Mouse (Mus musculus) neutrophil, adult 5-6 weeks (primary cell): Measurements from ENCODE around the gene Sgms1. TPM values are rescaled to one million over a fixed set of nuclear protein-coding genes. Genes with fewer than 3 reads are reported as not detected.

Experiments used
- ATAC-seq: fragments of 151-379, 151-347 bp; 2 replicates; pipeline ENCODE4 v1.8.0; 2017; ENCODE audit warnings: mild to moderate bottlenecking, moderate TSS enrichment; ENCODE audit not compliant: insufficient number of reproducible peaks, poor library complexity, low FRiP score, severe bottlenecking; ENCODE audit errors: extremely low read depth
- total RNA-seq: library from RNA; stranded (forward); fragments of 200-1000 nt; gene quantifications from 2 replicates; pipeline ENCODE4 v1.2.3, GENCODE M21; 2017

Sgms1 gene
- total RNA-seq, 1 experiment from 2014 or later, result 198 TPM

DNA sequence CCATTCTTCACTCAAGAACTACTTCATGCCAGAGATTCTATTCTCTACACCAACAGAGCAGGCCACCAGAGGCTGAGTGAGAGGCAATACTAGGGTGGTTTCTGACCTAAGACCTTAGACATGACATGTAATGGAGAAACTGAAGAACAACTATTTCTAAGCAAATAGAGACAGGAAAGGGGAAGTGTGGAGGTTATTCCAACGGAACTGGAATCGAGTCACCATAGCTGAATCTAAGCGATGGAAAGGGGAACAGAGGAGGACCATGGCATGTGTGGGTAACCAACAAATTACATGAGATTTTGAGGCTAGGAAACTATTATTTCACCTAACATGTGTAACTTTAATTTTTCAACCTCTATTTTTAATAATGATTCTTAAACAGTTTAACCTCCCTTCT, 78.5 kb downstream of the Sgms1 start:
- ATAC-seq, result no peak

DNA sequence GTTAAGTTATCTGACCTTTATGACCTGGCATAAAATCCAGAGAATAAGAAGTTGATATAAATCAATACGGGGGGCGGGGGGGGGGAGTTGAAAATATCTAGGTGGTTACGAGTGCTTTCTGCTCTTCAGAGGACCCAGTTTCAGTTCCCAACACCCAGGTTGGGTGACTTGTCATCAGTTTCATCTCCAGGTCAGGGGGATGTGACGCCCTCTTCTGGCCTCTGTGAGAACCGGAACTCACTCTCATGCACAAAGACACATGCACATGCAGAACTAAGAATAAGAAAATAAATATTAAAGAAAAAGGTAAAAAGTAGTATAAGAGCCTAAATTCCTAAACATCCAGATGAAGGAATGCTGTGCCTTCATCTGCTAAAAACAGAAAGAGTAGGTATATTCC, 79.0 kb downstream of the Sgms1 start:
- no peak for ATAC-seq

DNA sequence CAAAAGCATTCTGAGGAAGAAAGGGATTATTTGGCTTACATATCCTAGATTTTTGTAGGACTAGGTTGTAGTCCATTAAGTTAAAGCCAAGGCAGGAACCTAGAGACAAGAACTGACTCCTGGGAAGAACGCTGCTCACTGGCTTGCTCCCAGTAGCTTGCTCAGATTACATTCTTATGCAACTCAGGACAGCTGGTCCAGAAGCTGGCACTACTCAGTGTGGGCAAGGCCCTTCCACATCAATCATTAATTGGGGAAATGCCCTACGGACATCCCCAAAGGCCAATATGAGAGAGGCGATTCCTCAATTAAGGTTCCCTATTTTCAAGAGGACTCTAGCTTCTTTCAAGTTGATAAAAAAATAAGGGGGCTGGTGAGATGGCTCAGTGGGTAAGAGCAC, 80.2 kb downstream of the Sgms1 start:
- ATAC-seq, result no peak

DNA sequence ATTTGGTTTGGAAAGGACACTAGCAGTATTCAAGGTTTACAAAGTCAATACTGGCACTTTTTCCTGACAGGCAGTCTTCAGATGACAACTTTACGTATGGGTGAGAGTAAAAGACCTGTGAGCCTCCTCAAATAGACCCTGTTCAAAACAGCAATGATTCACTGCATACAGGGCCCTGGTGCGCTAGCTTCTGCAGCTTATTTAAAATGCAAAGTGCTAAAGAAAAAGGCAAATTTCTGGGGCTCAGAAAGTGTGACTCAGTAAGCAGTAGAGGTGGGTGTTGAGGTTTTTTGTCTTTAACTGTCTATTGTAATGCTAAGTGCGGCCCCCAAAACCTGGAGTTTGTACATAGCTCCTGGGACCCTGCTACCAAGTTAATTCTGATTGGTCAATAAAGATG, 81.2 kb downstream of the Sgms1 start:
- ATAC-seq, result no peak

DNA sequence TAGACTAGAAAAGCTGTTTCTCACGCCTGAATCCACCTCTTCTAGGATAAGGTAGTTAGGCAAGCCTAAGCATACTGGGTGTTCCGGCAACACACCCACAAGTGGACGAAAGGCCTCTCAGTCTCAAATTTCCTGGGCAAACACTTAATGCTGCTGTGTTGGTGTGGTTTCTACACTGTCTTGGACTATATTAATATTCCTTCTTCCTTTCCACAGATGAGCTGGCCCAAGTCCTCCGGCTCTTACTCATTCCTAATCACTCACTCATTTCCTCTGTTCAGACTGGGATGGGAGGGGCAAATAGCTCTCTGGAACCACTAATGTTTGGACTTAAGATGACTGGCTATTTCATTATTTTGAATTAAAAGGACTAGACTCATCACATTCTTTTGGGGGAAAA, 84.6 kb downstream of the Sgms1 start:
- no peak for ATAC-seq

DNA sequence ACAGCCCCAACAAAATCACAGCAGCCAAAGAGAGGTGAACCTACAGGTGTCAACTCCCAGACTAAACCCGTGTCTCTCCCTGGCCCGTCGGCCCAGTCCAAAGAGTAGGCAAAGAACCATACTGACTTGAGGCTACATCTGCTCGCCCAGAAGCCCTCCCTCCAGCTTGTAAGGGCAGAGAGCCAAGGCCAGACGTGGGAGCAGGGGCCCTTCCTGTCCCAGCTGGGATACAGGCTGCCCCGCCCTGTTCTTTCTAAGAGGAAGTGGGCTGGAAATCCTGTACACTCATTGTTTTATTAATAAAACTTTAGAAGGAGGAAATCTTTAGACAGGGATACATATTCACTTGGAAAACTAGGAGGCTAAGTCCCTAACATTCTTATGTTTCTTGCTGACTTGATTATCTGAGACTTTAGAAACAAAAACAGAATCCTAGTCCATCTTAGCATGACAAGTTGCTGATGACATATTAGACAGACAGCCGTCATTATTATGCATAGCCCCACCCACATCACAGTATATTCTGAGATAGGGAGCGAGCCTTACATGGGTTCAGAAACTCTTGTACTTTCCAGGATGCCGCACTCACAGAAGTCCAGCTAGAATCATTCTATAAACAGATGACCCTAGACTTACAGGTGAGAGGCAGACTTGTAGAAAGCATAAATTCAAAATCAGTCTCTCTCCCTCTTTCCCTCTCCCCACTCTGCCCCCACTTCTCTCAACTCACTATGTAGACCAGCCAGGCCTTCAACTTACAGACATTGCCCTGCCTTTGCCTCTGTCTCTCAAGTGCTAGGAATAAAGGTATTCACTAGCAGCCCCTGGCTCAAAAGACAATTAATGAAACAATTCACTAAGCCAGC, 85.3 kb downstream of the Sgms1 start:
- ATAC-seq, result 0 out of 2 replicates have a peak, but pooled peaks have one; percentile 25

DNA sequence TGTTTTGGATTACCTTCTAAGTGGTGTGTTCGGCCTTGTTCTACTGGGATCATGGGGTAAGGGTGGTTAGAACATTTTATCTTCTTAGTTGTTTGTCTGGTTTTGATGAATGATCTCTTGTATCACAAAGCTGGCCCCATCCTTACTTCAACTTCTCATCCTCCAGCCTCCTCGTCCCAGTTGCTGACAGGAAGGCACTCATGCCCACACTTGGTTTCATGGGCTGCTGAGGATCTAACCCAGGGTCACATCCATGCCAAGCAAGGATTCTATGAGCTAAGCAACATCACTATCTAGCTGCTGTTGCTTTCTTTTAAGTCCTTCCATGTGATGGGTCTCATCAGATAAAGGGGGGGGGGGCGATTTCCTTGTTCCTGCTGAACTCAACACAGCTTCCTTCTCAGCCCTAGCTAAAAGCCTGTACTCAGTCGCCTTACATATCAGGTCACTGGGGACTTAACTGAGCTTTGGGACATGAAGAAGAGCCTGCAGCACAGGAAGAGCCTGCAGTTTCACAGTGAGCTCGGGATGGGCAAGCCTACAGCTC, 86.6 kb downstream of the Sgms1 start:
- no peak for ATAC-seq

DNA sequence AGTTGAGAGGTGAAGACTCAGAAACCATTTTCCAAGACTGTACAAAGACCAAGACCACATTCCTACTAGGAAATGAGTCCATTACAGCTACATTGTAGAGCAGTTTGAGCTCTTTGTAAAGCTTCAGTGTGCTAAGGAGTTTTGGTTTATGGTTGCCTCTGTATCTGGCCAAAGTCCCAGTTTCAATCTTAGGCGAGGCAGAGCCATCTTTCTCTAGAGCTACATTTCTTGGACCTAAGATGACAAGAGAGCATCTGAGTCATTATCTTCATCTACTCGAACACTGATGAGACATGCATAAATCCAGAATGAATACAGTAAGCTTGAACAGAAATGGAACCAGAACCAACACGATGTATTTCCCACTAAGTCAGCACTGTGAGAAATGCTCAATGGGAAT, 87.9 kb downstream of the Sgms1 start:
- ATAC-seq, result no peak

DNA sequence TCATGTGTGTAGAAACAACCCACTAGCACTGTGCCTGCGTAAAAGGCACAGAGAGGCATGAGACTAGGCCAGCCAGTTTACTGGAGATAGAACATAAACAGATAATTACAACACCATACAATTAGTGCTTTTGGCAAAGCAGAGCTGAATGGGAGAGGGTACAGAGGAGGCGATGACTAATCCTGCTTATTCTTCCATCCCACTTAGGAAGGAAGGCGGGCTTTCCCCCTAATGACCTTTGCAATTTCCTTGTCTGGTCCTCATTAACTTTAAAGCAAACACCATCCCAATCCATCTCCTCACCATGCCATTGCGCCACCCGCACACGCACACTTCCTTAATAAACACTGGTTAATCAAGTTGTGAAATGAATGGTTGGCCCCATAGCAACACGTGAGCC, 91.3 kb downstream of the Sgms1 start:
- ATAC-seq, result no peak

DNA sequence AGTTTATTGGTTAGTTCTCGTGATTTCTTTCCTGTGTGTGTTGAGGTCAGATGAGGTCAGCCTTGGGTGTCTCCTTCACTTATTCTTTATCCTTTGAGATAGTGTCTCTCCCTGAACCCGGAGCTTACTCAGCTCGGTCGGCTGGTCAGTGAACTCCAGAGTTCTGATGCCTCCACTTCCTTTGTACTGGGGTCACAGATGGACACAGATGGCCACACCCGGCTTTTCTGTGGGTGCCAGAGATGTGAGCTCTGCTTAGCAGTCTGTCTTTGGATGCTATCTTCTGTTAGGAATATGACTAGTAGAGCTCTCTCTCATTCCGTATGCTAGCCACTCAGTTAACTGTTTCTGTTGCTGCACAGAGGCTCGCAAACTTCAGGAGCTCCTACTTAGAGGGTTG, 92.7 kb downstream of the Sgms1 start:
- no peak for ATAC-seq

DNA sequence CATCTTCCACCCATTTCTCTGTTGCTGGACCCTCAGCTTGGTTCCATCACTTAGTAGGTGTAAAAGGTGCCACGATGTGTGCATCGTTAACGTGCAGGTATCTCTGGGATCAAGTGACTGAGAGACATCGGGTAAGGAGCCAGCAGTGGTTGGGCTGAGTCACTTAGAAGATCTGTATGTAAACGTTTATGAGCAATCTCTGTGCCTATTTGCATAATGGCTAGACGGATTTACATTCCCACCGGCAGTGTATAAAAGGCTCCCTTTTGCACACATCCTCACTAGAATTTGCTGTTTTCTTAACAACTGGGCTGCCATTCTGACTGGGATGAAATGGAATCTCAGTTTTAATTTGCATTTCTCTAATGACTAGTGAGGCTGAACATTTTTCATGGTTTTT, 93.9 kb downstream of the Sgms1 start:
- no peak for ATAC-seq

DNA sequence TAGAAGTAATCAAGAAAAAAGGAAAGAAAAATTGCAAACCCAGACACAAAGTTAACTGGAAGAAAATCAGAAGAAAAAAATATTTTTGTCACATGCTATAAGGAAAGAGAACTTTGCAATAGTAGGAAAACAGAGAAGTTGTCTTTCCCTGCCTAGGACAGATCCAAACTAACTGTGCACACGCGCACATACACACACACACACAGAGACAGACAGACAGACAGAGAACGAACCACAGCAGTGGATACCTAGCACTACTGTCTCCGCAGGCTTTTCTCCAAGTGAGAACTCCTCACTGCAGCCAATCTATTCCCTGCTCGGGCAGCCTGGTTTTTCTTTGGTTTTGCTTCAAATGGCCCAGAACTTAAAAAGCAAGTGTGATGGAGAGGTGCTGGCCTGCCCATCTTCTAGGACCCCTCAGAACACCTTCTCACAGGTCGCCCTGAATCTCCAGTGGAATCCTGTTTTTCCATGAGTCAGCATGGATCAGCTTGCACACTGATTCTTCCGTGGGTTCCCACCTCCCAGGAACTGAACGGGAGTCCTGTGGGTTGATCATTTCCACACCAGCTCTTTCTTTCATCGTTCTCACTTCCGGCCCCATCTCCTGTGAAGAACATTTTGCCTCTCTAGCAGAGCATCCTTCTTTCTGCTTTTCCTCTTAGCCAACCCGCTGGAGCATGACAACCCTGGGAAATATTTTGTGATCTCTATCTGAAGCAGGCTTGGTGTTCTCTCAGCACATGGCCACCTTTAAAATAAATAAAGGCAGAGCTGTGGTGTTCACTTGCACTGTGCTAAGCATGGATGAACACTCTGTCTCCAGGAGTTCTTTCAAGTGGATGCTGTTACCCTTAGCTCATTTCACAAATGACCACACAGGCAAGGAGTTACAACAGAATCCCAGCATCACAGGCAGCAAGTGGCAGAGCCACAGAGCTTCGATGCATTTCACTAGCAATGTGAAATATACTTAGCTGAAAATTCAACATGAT, 96.4 kb downstream of the Sgms1 start:
- ATAC-seq, result no peak

DNA sequence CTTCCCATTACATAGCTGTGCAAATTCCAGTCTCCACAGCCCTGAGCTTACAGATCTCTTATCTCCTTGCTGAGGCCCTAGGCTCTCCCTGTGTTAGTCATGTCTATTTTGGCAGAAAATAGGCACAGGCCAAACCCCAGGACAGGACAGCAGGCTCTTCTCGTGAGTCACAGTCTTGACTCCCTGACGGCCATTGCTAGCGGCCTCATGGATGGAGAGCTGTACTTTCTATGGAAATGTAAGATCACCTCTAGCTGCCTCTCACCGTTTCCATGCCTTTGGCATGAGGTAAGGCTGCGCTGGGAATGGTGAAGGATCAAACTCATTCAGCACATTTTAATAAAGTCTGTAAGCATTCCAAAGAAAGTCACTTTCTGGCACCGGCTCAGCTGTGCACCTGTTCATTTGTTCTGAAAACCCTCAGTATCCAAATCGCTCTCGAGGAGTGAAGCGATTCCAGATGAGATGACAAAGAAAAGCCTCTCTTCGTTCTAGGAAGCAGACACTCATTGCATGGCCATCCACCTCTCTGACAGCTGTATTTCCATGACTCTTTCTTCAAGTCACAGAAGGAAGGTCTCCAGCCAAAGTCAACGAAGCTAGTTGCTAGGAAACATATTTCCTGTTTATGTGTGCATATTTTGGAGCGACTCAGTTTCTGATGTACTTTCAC, 97.3 kb downstream of the Sgms1 start:
- ATAC-seq, result peak; percentile 40; the same call in 1 of the 2 replicates

DNA sequence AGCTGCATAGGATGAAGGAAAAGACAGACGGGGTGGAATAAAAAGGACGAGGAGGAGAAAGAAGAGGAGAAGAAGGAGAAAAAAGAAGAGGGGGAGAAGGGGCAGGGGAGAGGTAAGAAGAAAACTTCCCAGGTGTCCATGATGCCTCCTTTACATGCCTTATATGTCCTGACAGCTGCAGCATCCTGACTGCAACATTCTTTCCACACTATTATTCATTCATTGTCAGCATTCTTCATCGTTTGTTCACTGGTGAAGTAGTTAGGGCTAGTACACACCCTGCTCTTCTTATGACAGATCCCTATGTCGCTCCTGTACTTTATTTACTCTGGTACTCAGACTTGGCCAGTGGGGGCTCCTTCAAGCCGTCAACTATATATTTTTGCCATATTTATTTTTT, 98.4 kb downstream of the Sgms1 start:
- ATAC-seq, result no peak

DNA sequence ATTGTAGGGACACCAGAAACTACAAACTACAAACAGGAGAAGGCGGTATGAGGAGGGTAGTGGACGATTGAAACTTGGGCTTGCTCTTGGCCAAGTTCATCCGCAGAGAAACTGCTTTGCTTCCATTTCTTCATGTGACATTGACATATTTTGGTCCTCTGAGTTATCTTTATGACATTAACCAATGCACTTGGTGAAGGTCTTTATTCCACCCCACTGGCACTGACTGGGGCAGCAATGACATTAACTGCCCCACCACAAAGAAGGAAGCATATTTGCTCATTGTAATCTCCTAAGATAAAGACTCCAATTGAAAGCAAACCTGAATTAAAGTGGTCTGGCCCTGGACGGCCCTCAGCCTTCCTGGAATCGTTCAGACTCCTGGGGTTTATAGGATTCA, 100.6 kb downstream of the Sgms1 start:
- no peak for ATAC-seq

DNA sequence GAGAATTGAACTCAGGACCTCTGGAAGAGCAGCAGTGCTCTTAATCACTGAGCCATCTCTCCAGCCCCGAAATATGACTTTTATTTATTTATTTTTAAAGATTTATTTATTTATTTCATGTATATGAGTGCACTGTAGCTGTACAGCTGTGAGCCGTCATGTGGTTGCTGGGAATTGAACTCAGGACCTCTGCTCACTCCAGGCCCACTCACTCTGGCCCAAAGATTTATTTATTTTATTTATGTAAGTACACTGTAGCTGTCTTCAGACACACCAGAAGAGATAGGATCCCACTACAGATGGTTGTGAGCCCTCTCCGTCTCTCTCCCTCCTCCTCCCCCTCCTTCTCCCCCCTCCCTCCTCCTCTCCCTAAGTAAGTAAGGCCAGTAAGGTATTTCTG, 101.7 kb downstream of the Sgms1 start:
- ATAC-seq, result no peak

DNA sequence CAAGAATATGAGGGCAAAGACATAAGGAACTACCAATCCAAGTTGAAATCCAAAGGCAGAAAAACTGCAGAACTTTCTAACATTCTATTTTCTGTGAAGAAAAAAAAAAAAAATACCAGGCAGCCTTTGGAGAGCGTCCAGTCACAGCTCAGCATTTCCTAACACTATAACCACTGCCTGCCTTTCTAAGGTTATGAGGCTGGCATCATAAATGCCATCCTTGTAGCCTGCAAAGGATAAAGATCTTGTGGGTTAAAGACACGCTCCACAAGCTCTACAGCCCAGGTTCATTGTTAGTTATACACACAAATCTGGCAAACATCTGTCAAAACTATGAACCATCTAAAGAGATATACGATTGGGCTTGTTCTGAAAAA, 104.1 kb downstream of the Sgms1 start:
- ATAC-seq, result no peak

DNA sequence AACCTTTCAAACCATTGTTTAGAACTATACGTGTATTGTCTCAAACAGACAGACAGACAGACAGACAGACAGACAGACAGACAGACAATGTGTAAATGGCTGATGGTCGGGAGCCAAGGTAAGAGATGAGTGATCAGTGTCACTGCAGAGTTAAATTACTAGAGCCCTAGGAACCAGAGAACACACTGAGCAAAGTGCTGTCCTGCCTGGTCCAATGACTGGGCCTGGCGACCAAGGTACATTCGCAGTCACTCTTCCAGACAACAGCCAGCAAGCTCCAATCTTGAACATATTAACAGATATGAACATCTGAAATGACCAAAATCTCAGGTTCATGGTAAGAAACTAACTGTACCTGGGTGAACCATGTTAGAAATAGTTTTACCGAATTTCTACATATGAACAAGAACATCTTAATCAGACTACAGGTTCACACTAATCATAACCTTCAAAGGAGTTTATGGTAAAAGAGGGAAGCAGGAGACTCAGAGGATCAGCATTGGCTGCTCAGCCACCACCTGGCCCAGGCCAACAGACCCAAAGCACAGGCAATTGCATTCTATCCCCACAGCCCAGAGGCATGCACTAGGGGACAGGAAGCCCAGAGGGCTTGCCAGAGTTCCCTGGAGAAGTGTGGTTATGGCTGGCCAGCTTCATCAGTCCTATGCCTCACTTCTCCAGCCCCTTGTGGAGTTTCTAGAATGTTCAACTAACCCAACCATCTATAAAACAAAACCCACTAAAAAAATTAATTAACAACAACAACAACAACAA, 104.6 kb downstream of the Sgms1 start:
- no peak for ATAC-seq
